Mouse (Mus musculus) lung, embryonic 14.5 days (tissue): Measurements from ENCODE around the gene Vps11. TPM values are rescaled to one million over a fixed set of nuclear protein-coding genes. Genes with fewer than 3 reads are reported as not detected.
A peak's percentile ranks its signal among the peaks of the same experiment; 100 is the strongest.

ENCODE experiments used
- ATAC-seq: fragments of 200-750 bp; cut with Nextera tagmentation; 2 replicates; pipeline ENCODE4 v1.8.0; 2017; ENCODE audit warnings: mild to moderate bottlenecking, moderate TSS enrichment, moderate library complexity; ENCODE audit not compliant: insufficient read depth
- DNase-seq: peaks from one replicate; pipeline ENCODE4 v3.0.0-alpha.2; 2015
- H3K27ac ChIP-seq: fragments of 300-500 bp; sonication (generic); 2 replicates; pipeline ENCODE4 v1.5.1; 2014; ENCODE audit warnings: low read depth, mild to moderate bottlenecking, moderate library complexity
- H3K27me3 ChIP-seq: fragments of 300-500 bp; sonication (generic); 2 replicates; pipeline ENCODE4 v1.6.1; 2014; ENCODE audit warnings: low read length, control low read depth; ENCODE audit not compliant: insufficient read depth
- H3K36me3 ChIP-seq: fragments of 300-500 bp; sonication (generic); 2 replicates; pipeline ENCODE4 v1.6.1; 2014; ENCODE audit warnings: control low read depth; ENCODE audit not compliant: insufficient read depth
- H3K4me1 ChIP-seq: fragments of 300-500 bp; sonication (generic); 2 replicates; pipeline ENCODE4 v1.6.1; 2014; ENCODE audit warnings: antibody characterized with exemption, control low read depth; ENCODE audit not compliant: insufficient read depth
- H3K4me2 ChIP-seq: fragments of 300-500 bp; sonication (generic); 2 replicates; pipeline ENCODE4 v1.6.1; 2014; ENCODE audit warnings: mild to moderate bottlenecking
- H3K4me3 ChIP-seq: fragments of 300-500 bp; sonication (generic); 2 replicates; pipeline ENCODE4 v1.5.1; 2014; ENCODE audit warnings: low read depth, low read length
- H3K9ac ChIP-seq: fragments of 300-500 bp; sonication (generic); 2 replicates; pipeline ENCODE4 v1.6.1; 2014
- H3K9me3 ChIP-seq: fragments of 300-500 bp; sonication (generic); 2 replicates; pipeline ENCODE4 v1.6.1; 2016; ENCODE audit warnings: low read depth, low read length, control low read depth
- CTCF ChIP-seq: IDR thresholded peaks from 2 replicates; pipeline ENCODE4 v1.5.1; 2016; ENCODE audit warnings: antibody characterized with exemption, low read depth
- WGBS: fragments of 180-500 bp; shearing (Covaris S2); extraction: QIAGEN DNeasy Blood & Tissue Kit; methylation state at CpG from one replicate; pipeline ENCODE4 v1.1.7; 2014; 5-methylcytosine and 5-hydroxymethylcytosine counted together
- polyA plus RNA-seq: library from polyadenylated mRNA; unstranded; fragments of >200 nt; fragmentation: Nextera tagmentation; extraction: Ambion mirVana; gene quantifications from 2 replicates; pipeline ENCODE4 v1.2.1, GENCODE M21; 2014

The Vps11 gene
- polyA plus RNA-seq, 1 experiment from 2014 or later, result 26.8 TPM

- Histone ChIP-seq H3K4me2 (peak within 1 kb of the TSS; percentile 91), H3K4me1 (peaks cover 14% of the 10 kb centered on the region), H3K9ac (peak within 1 kb of the TSS; percentile 73), H3K27me3 (no peaks in the 10 kb centered on the region), H3K9me3 (no peaks in the 10 kb centered on the region), H3K27ac (peak within 1 kb of the TSS; percentile 64; the same call in 1 of the 2 replicates), H3K4me3 (peak within 1 kb of the TSS; percentile 84), H3K36me3 (peaks cover 15% of the 10 kb centered on the region)
- WGBS, result under 1% methylated on average over 62 of the region's 67 CpGs
- ATAC-seq (peak; percentile 98), DNase-seq (peak; percentile 98)
- TF ChIP-seq CTCF, result no peak
Measured at GRCm38 (mm10) chr9:44319887-44320798, 41.3 kb downstream of the Vps11 start, which contains the start of gene C2cd2l. Gene C2cd2l (minus strand): TSS chr9:44320285.

GRCm38 (mm10) chr9:44319105-44319886 is 42.2 kb downstream of the Vps11 start:
- H3K36me3 ChIP-seq, result peaks cover 24% of the 10 kb centered on the region
- peak overlapping the region; percentile 28; the same call in 1 of the 2 replicates for H3K27ac ChIP-seq
- H3K9ac ChIP-seq, result peak overlapping the region; percentile 73
- no peak for TF ChIP-seq CTCF
- DNase-seq, result peak; percentile 19
- no peaks in the 10 kb centered on the region for H3K9me3 ChIP-seq
- peak overlapping the region; percentile 84 for H3K4me3 ChIP-seq
- peak; percentile 8; the same call in 1 of the 2 replicates for ATAC-seq
- H3K4me1 ChIP-seq, result peaks cover 14% of the 10 kb centered on the region
- peak overlapping the region; percentile 91 for H3K4me2 ChIP-seq
- no peaks in the 10 kb centered on the region for H3K27me3 ChIP-seq
- WGBS, result 3% methylated on average over 37 of the region's 37 CpGs

- H3K36me3 ChIP-seq, result peaks cover 26% of the 10 kb centered on the region
- peak overlapping the region; percentile 91 for H3K4me2 ChIP-seq
- peak overlapping the region; percentile 73 for H3K9ac ChIP-seq
- no peak for DNase-seq
- peak overlapping the region; percentile 84 for H3K4me3 ChIP-seq
- peaks cover 14% of the 10 kb centered on the region for H3K4me1 ChIP-seq
- 38% methylated on average over 3 of the region's 3 CpGs for WGBS
- TF ChIP-seq CTCF, result no peak
- no peak overlapping the region for H3K27ac ChIP-seq
- no peaks in the 10 kb centered on the region for H3K9me3 ChIP-seq
- H3K27me3 ChIP-seq, result no peaks in the 10 kb centered on the region
- ATAC-seq, result no peak
Measured at GRCm38 (mm10) chr9:44318826-44319095, 42.7 kb downstream of the Vps11 start.

- TF ChIP-seq CTCF, result 0 out of 2 replicates have a peak, but pooled peaks have one; percentile 5
- no peaks in the 10 kb centered on the region for H3K27me3 ChIP-seq
- no peak overlapping the region for H3K27ac ChIP-seq
- H3K4me3 ChIP-seq, result peak overlapping the region; percentile 84
- no peaks in the 10 kb centered on the region for H3K9me3 ChIP-seq
- H3K36me3 ChIP-seq, result peaks cover 31% of the 10 kb centered on the region
- H3K4me1 ChIP-seq, result peaks cover 14% of the 10 kb centered on the region
- ATAC-seq (no peak), DNase-seq (no peak)
- H3K9ac ChIP-seq, result no peak overlapping the region
- H3K4me2 ChIP-seq, result peak overlapping the region; percentile 91
- 62% methylated on average over 5 of the region's 5 CpGs for WGBS
Measured at GRCm38 (mm10) chr9:44318076-44318825, 43.2 kb downstream of the Vps11 start.

GRCm38 (mm10) chr9:44317452-44317851 is 44.0 kb downstream of the Vps11 start:
- 70% methylated on average over 4 of the region's 4 CpGs for WGBS

GRCm38 (mm10) chr9:44314910-44315309 is 46.6 kb downstream of the Vps11 start:
- Histone ChIP-seq H3K4me3 (no peak overlapping the region), H3K9me3 (no peaks in the 10 kb centered on the region), H3K9ac (no peak overlapping the region), H3K4me2 (no peak overlapping the region), H3K27me3 (no peaks in the 10 kb centered on the region), H3K36me3 (peaks cover 40% of the 10 kb centered on the region), H3K27ac (no peak overlapping the region), H3K4me1 (peaks cover 16% of the 10 kb centered on the region)
- ATAC-seq, result no peak
- 89% methylated on average over 18 of the region's 18 CpGs for WGBS
- no peak for DNase-seq
- no peak for TF ChIP-seq CTCF

More at GRCm38 (mm10) chr9:44317452-44317851, 44.0 kb downstream of the Vps11 start:
- Histone ChIP-seq H3K36me3 (peaks cover 35% of the 10 kb centered on the region), H3K27ac (no peak overlapping the region), H3K27me3 (no peaks in the 10 kb centered on the region), H3K9me3 (no peaks in the 10 kb centered on the region), H3K4me3 (no peak overlapping the region), H3K4me2 (no peak overlapping the region), H3K4me1 (peaks cover 14% of the 10 kb centered on the region), H3K9ac (no peak overlapping the region)
- ATAC-seq (no peak), DNase-seq (no peak)
- no peak for TF ChIP-seq CTCF

- Histone ChIP-seq H3K36me3 (peaks cover 40% of the 10 kb centered on the region), H3K4me2 (no peak overlapping the region), H3K9ac (no peak overlapping the region), H3K27me3 (no peaks in the 10 kb centered on the region), H3K9me3 (no peaks in the 10 kb centered on the region), H3K27ac (no peak overlapping the region), H3K4me1 (peaks cover 16% of the 10 kb centered on the region), H3K4me3 (no peak overlapping the region)
- WGBS, result 70% methylated on average over 4 of the region's 4 CpGs
- DNase-seq (no peak), ATAC-seq (no peak)
- TF ChIP-seq CTCF, result no peak
Measured at GRCm38 (mm10) chr9:44314257-44314547, 47.3 kb downstream of the Vps11 start.
